Mouse (Mus musculus) ES-Bruce4 (cell line): ENCODE results near the gene Cd2. TPM values are rescaled to one million over a fixed set of nuclear protein-coding genes. Genes with fewer than 3 reads are reported as not detected.

ENCODE experiments used
- H3K27ac ChIP-seq: 2 replicates; pipeline ENCODE4 v1.5.1; 2012; ENCODE audit warnings: low read length, inconsistent platforms; ENCODE audit not compliant: insufficient read depth
- H3K27me3 ChIP-seq: 2 replicates; pipeline ENCODE4 v1.6.1; 2012; ENCODE audit warnings: mild to moderate bottlenecking, low read length, inconsistent platforms; ENCODE audit not compliant: control insufficient read depth, poor library complexity, insufficient read depth, severe bottlenecking
- H3K36me3 ChIP-seq: 2 replicates; pipeline ENCODE4 v1.6.1; 2012; ENCODE audit warnings: inconsistent platforms, mild to moderate bottlenecking, low read length, moderate library complexity; ENCODE audit not compliant: control insufficient read depth, poor library complexity, insufficient read depth, severe bottlenecking
- H3K4me1 ChIP-seq: one replicate; pipeline ENCODE4 v1.8.1; 2011; ENCODE audit warnings: low read length; ENCODE audit not compliant: control insufficient read depth, insufficient read depth
- H3K4me3 ChIP-seq: 2 replicates; pipeline ENCODE4 v1.5.1; 2011; ENCODE audit warnings: low read depth, mild to moderate bottlenecking, low read length
- H3K9ac ChIP-seq: 2 replicates; pipeline ENCODE4 v1.6.1; 2012; ENCODE audit warnings: low read depth, mild to moderate bottlenecking, inconsistent platforms; ENCODE audit not compliant: poor library complexity, severe bottlenecking
- H3K9me3 ChIP-seq: replicated peaks from 2 replicates; pipeline ENCODE4 v1.6.1; 2012; ENCODE audit warnings: mild to moderate bottlenecking, low read length, inconsistent platforms; ENCODE audit not compliant: control insufficient read depth, poor library complexity, insufficient read depth, severe bottlenecking
- CTCF ChIP-seq: IDR thresholded peaks from one replicate; pipeline ENCODE4 v1.8.1; 2011; ENCODE audit warnings: low read depth, low read length
- EP300 ChIP-seq: IDR thresholded peaks from 2 replicates; pipeline ENCODE4 v1.6.1; 2011; ENCODE audit warnings: low read depth, low read length; ENCODE audit not compliant: insufficient read depth
- POLR2A ChIP-seq: IDR thresholded peaks from one replicate; pipeline ENCODE4 v1.8.1; 2011; ENCODE audit warnings: low read length; ENCODE audit not compliant: insufficient read depth
- polyA plus RNA-seq: library from polyadenylated mRNA; stranded (reverse); fragments of >200 nt; gene quantifications from 2 replicates; pipeline ENCODE4 v1.2.4, GENCODE M21; 2011; ENCODE audit warnings: low read depth; ENCODE audit not compliant: missing spikeins, insufficient read depth, insufficient read length

The Cd2 gene
- polyA plus RNA-seq, 1 experiment: 1.8 TPM

GRCm38 (mm10) chr3:101256090-101256489 is 31.6 kb downstream of the Cd2 start:
- H3K4me3 ChIP-seq: no peak overlapping the region
- H3K9ac ChIP-seq: no peak overlapping the region
- no peak for TF ChIP-seq POLR2A
- no peaks in the 10 kb centered on the region for H3K9me3 ChIP-seq
- H3K36me3 ChIP-seq: no peaks in the 10 kb centered on the region
- H3K27ac ChIP-seq: no peak overlapping the region
- H3K4me1 ChIP-seq: no peaks in the 10 kb centered on the region
- H3K27me3 ChIP-seq: no peaks in the 10 kb centered on the region

GRCm38 (mm10) chr3:101252141-101252540 is 35.6 kb downstream of the Cd2 start:
- H3K36me3 ChIP-seq: no peaks in the 10 kb centered on the region
- no peak overlapping the region for H3K27ac ChIP-seq
- H3K9ac ChIP-seq: no peak overlapping the region
- no peak overlapping the region for H3K4me3 ChIP-seq
- TF ChIP-seq EP300 (no peak), POLR2A (no peak), CTCF (no peak)
- no peaks in the 10 kb centered on the region for H3K4me1 ChIP-seq
- no peaks in the 10 kb centered on the region for H3K27me3 ChIP-seq
- H3K9me3 ChIP-seq: no peaks in the 10 kb centered on the region

GRCm38 (mm10) chr3:101249846-101250245 is 37.9 kb downstream of the Cd2 start:
- Histone ChIP-seq H3K4me3 (no peak overlapping the region), H3K36me3 (no peaks in the 10 kb centered on the region), H3K9ac (no peak overlapping the region), H3K27ac (no peak overlapping the region), H3K4me1 (no peaks in the 10 kb centered on the region), H3K9me3 (no peaks in the 10 kb centered on the region), H3K27me3 (no peaks in the 10 kb centered on the region)
- TF ChIP-seq CTCF (no peak), EP300 (no peak), POLR2A (no peak)

GRCm38 (mm10) chr3:101245212-101245611 is 42.5 kb downstream of the Cd2 start:
- Histone ChIP-seq H3K9me3 (no peaks in the 10 kb centered on the region), H3K4me3 (no peak overlapping the region), H3K9ac (no peak overlapping the region), H3K27me3 (no peaks in the 10 kb centered on the region), H3K4me1 (no peaks in the 10 kb centered on the region), H3K27ac (no peak overlapping the region), H3K36me3 (no peaks in the 10 kb centered on the region)
- TF ChIP-seq EP300 (no peak), CTCF (no peak), POLR2A (no peak)

GRCm38 (mm10) chr3:101243002-101243401 is 44.7 kb downstream of the Cd2 start:
- Histone ChIP-seq H3K27ac (no peak overlapping the region), H3K4me3 (no peak overlapping the region), H3K4me1 (no peaks in the 10 kb centered on the region), H3K9me3 (no peaks in the 10 kb centered on the region), H3K9ac (no peak overlapping the region), H3K27me3 (no peaks in the 10 kb centered on the region), H3K36me3 (no peaks in the 10 kb centered on the region)
- no peak for TF ChIP-seq CTCF
- TF ChIP-seq POLR2A: no peak
- TF ChIP-seq EP300: no peak

GRCm38 (mm10) chr3:101241866-101242265 is 45.9 kb downstream of the Cd2 start:
- no peaks in the 10 kb centered on the region; the same call in 1 of the 2 replicates for H3K9me3 ChIP-seq
- H3K27me3 ChIP-seq: no peaks in the 10 kb centered on the region
- no peak overlapping the region for H3K4me3 ChIP-seq
- H3K36me3 ChIP-seq: no peaks in the 10 kb centered on the region
- TF ChIP-seq EP300 (no peak), CTCF (no peak), POLR2A (no peak)
- no peak overlapping the region for H3K27ac ChIP-seq
- no peak overlapping the region for H3K9ac ChIP-seq
- H3K4me1 ChIP-seq: no peaks in the 10 kb centered on the region
